Mouse (Mus musculus): Measurements from ENCODE around the gene Tbc1d22a. TPM values are rescaled to one million over a fixed set of nuclear protein-coding genes. Genes with fewer than 3 reads are reported as not detected.

Gene Tbc1d22a
- total RNA-seq, 1 experiment = 19.2 TPM

- Histone ChIP-seq H3K4me1 (ENCODE audit: control insufficient read depth in 2 of 2, insufficient read depth in 2 of 2, low read length in 2 of 2, poor library complexity in 1 of 2) (no peaks in the 10 kb centered on the region), H3K4me3 (ENCODE audit: insufficient read depth in 1 of 2, low read depth in 1 of 2, low read length in 2 of 2, poor library complexity in 1 of 2, severe bottlenecking in 1 of 2) (no peak overlapping the region)
- in situ Hi-C loops (cut with MboI; ENCODE audit: low sequenced_read_pairs in 2 of 2, unreplicated experiment in 2 of 2) = no loop called here
These were observed 120.0 kb downstream of the Tbc1d22a start for GRCm38 (mm10) chr15:86334276-86334675.

GRCm38 (mm10) chr15:86334745-86335144, 120.5 kb downstream of the Tbc1d22a start:
- no peaks in the 10 kb centered on the region for H3K36me3 ChIP-seq (ENCODE audit: control insufficient read depth, insufficient read depth, low read length, poor library complexity, severe bottlenecking)
- no peaks in the 10 kb centered on the region for H3K4me1 ChIP-seq (ENCODE audit: control insufficient read depth in 2 of 2, insufficient read depth in 2 of 2, low read length in 2 of 2, poor library complexity in 1 of 2)
- no peak for DNase-seq (ENCODE audit: low read depth, low spot score)
- no peak for TF ChIP-seq HCFC1 (IDR thresholded peaks at IDR 0.05; ENCODE audit: borderline replicate concordance, insufficient read depth, low read length)
- TF ChIP-seq MAFK (IDR thresholded peaks at IDR 0.05; ENCODE audit: insufficient read depth, low read depth, low read length) = no peak
- no peak for TF ChIP-seq ZC3H11A (IDR thresholded peaks at IDR 0.05; ENCODE audit: borderline replicate concordance, low read depth, low read length)
- no peak for TF ChIP-seq CHD2 (IDR thresholded peaks at IDR 0.05; ENCODE audit: low read depth, low read length)
- no peak for TF ChIP-seq ZNF384 (IDR thresholded peaks at IDR 0.05; ENCODE audit: low read depth, low read length)
- no peak overlapping the region for H3K4me3 ChIP-seq (ENCODE audit: insufficient read depth in 1 of 2, low read depth in 1 of 2, low read length in 2 of 2, poor library complexity in 1 of 2, severe bottlenecking in 1 of 2)
- H3K9ac ChIP-seq (ENCODE audit: insufficient read depth, low read depth, low read length, poor library complexity, severe bottlenecking) = no peak overlapping the region
- H3K27ac ChIP-seq (ENCODE audit: insufficient read depth, low read depth, low read length, poor library complexity, severe bottlenecking) = no peak overlapping the region
- H3K9me3 ChIP-seq (ENCODE audit: control insufficient read depth, insufficient read depth, low read depth, low read length) = no peaks in the 10 kb centered on the region
- in situ Hi-C loops (cut with MboI; ENCODE audit: low sequenced_read_pairs in 2 of 2, unreplicated experiment in 2 of 2) = no loop called here

More at GRCm38 (mm10) chr15:86334276-86334675, 120.0 kb downstream of the Tbc1d22a start:
- Histone ChIP-seq H3K27ac (ENCODE audit: insufficient read depth, low read depth, low read length, poor library complexity, severe bottlenecking) (no peak overlapping the region), H3K9ac (ENCODE audit: insufficient read depth, low read depth, low read length, poor library complexity, severe bottlenecking) (no peak overlapping the region), H3K36me3 (ENCODE audit: control insufficient read depth, insufficient read depth, low read length, poor library complexity, severe bottlenecking) (no peaks in the 10 kb centered on the region), H3K9me3 (ENCODE audit: control insufficient read depth, insufficient read depth, low read depth, low read length) (no peaks in the 10 kb centered on the region)
- TF ChIP-seq MAFK (IDR thresholded peaks at IDR 0.05; ENCODE audit: insufficient read depth, low read depth, low read length) = no peak
- TF ChIP-seq CHD2 (IDR thresholded peaks at IDR 0.05; ENCODE audit: low read depth, low read length) = no peak
- TF ChIP-seq ZNF384 (IDR thresholded peaks at IDR 0.05; ENCODE audit: low read depth, low read length) = no peak
- no peak for TF ChIP-seq HCFC1 (IDR thresholded peaks at IDR 0.05; ENCODE audit: borderline replicate concordance, insufficient read depth, low read length)
- no peak for TF ChIP-seq ZC3H11A (IDR thresholded peaks at IDR 0.05; ENCODE audit: borderline replicate concordance, low read depth, low read length)
- no peak for DNase-seq (ENCODE audit: low read depth, low spot score)

- Histone ChIP-seq H3K36me3 (ENCODE audit: control insufficient read depth, insufficient read depth, low read length, poor library complexity, severe bottlenecking) (no peaks in the 10 kb centered on the region), H3K27ac (ENCODE audit: insufficient read depth, low read depth, low read length, poor library complexity, severe bottlenecking) (no peak overlapping the region), H3K4me3 (ENCODE audit: insufficient read depth in 1 of 2, low read depth in 1 of 2, low read length in 2 of 2, poor library complexity in 1 of 2, severe bottlenecking in 1 of 2) (no peak overlapping the region), H3K9me3 (ENCODE audit: control insufficient read depth, insufficient read depth, low read depth, low read length) (no peaks in the 10 kb centered on the region), H3K9ac (ENCODE audit: insufficient read depth, low read depth, low read length, poor library complexity, severe bottlenecking) (no peak overlapping the region), H3K4me1 (ENCODE audit: control insufficient read depth in 2 of 2, insufficient read depth in 2 of 2, low read length in 2 of 2, poor library complexity in 1 of 2) (no peaks in the 10 kb centered on the region)
- no peak for TF ChIP-seq ZNF384 (IDR thresholded peaks at IDR 0.05; ENCODE audit: low read depth, low read length)
- TF ChIP-seq MAFK (IDR thresholded peaks at IDR 0.05; ENCODE audit: insufficient read depth, low read depth, low read length) = no peak
- TF ChIP-seq CHD2 (IDR thresholded peaks at IDR 0.05; ENCODE audit: low read depth, low read length) = no peak
- TF ChIP-seq ZC3H11A (IDR thresholded peaks at IDR 0.05; ENCODE audit: borderline replicate concordance, low read depth, low read length) = no peak
- TF ChIP-seq HCFC1 (IDR thresholded peaks at IDR 0.05; ENCODE audit: borderline replicate concordance, insufficient read depth, low read length) = no peak
- in situ Hi-C loops (cut with MboI; ENCODE audit: low sequenced_read_pairs in 2 of 2, unreplicated experiment in 2 of 2) = no loop called here
- no peak for DNase-seq (ENCODE audit: low read depth, low spot score)
These were observed 121.5 kb downstream of the Tbc1d22a start for GRCm38 (mm10) chr15:86335781-86336180.

- H3K36me3 ChIP-seq (ENCODE audit: control insufficient read depth, insufficient read depth, low read length, poor library complexity, severe bottlenecking) = no peaks in the 10 kb centered on the region
- TF ChIP-seq MAFK (IDR thresholded peaks at IDR 0.05; ENCODE audit: insufficient read depth, low read depth, low read length) = no peak
- no peak for TF ChIP-seq CHD2 (IDR thresholded peaks at IDR 0.05; ENCODE audit: low read depth, low read length)
- no peak for TF ChIP-seq HCFC1 (IDR thresholded peaks at IDR 0.05; ENCODE audit: borderline replicate concordance, insufficient read depth, low read length)
- no peak for TF ChIP-seq ZC3H11A (IDR thresholded peaks at IDR 0.05; ENCODE audit: borderline replicate concordance, low read depth, low read length)
- no peak for TF ChIP-seq ZNF384 (IDR thresholded peaks at IDR 0.05; ENCODE audit: low read depth, low read length)
- no peak overlapping the region for H3K9ac ChIP-seq (ENCODE audit: insufficient read depth, low read depth, low read length, poor library complexity, severe bottlenecking)
- DNase-seq (ENCODE audit: low read depth, low spot score) = no peak
- in situ Hi-C loops (cut with MboI; ENCODE audit: low sequenced_read_pairs in 2 of 2, unreplicated experiment in 2 of 2) = no loop called here
- H3K27ac ChIP-seq (ENCODE audit: insufficient read depth, low read depth, low read length, poor library complexity, severe bottlenecking) = no peak overlapping the region
- H3K4me3 ChIP-seq (ENCODE audit: insufficient read depth in 1 of 2, low read depth in 1 of 2, low read length in 2 of 2, poor library complexity in 1 of 2, severe bottlenecking in 1 of 2) = no peak overlapping the region
- no peaks in the 10 kb centered on the region for H3K9me3 ChIP-seq (ENCODE audit: control insufficient read depth, insufficient read depth, low read depth, low read length)
- no peaks in the 10 kb centered on the region for H3K4me1 ChIP-seq (ENCODE audit: control insufficient read depth in 2 of 2, insufficient read depth in 2 of 2, low read length in 2 of 2, poor library complexity in 1 of 2)
These were observed 123.5 kb downstream of the Tbc1d22a start for GRCm38 (mm10) chr15:86337726-86338125.

- Histone ChIP-seq H3K4me1 (ENCODE audit: control insufficient read depth in 2 of 2, insufficient read depth in 2 of 2, low read length in 2 of 2, poor library complexity in 1 of 2) (no peaks in the 10 kb centered on the region), H3K27ac (ENCODE audit: insufficient read depth, low read depth, low read length, poor library complexity, severe bottlenecking) (no peak overlapping the region), H3K36me3 (ENCODE audit: control insufficient read depth, insufficient read depth, low read length, poor library complexity, severe bottlenecking) (no peaks in the 10 kb centered on the region), H3K9me3 (ENCODE audit: control insufficient read depth, insufficient read depth, low read depth, low read length) (no peaks in the 10 kb centered on the region), H3K9ac (ENCODE audit: insufficient read depth, low read depth, low read length, poor library complexity, severe bottlenecking) (no peak overlapping the region), H3K4me3 (ENCODE audit: insufficient read depth in 1 of 2, low read depth in 1 of 2, low read length in 2 of 2, poor library complexity in 1 of 2, severe bottlenecking in 1 of 2) (no peak overlapping the region)
- no peak for TF ChIP-seq ZNF384 (IDR thresholded peaks at IDR 0.05; ENCODE audit: low read depth, low read length)
- no peak for TF ChIP-seq HCFC1 (IDR thresholded peaks at IDR 0.05; ENCODE audit: borderline replicate concordance, insufficient read depth, low read length)
- no peak for TF ChIP-seq ZC3H11A (IDR thresholded peaks at IDR 0.05; ENCODE audit: borderline replicate concordance, low read depth, low read length)
- TF ChIP-seq CHD2 (IDR thresholded peaks at IDR 0.05; ENCODE audit: low read depth, low read length) = no peak
- TF ChIP-seq MAFK (IDR thresholded peaks at IDR 0.05; ENCODE audit: insufficient read depth, low read depth, low read length) = no peak
- in situ Hi-C loops (cut with MboI; ENCODE audit: low sequenced_read_pairs in 2 of 2, unreplicated experiment in 2 of 2) = no loop called here
- DNase-seq (ENCODE audit: low read depth, low spot score) = no peak
These were observed 125.5 kb downstream of the Tbc1d22a start for GRCm38 (mm10) chr15:86339736-86340135.

Measured in ES-E14 (cell line).